Mouse (Mus musculus) liver, embryonic 18 days (tissue): ENCODE data around the gene Med19. TPM values are rescaled to one million over a fixed set of nuclear protein-coding genes. Genes with fewer than 3 reads are reported as not detected.

Source experiments
- polyA plus RNA-seq: library from polyadenylated mRNA; depleted of rRNA; stranded (reverse); fragments of >200 nt; gene quantifications from 2 replicates; pipeline ENCODE4 v1.2.3, GENCODE M21; 2012; rRNA removed

Gene Med19
- 8.1 and 8.5 TPM in 2 replicates for polyA plus RNA-seq

GRCm38 (mm10) chr2:84677968-84678880 is at the start of gene Med19, which contains the start of gene Gm28635:
Gene Med19, plus strand, starts transcription at chr2:84678402.
Gene Gm28635, minus strand, starts transcription at chr2:84678041.

GRCm38 (mm10) chr2:84650464-84651195 is 27.6 kb upstream of the Med19 start, which contains the start of gene Ctnnd1:
Gene Ctnnd1, minus strand, starts transcription at chr2:84650765.

GRCm38 (mm10) chr2:84658806-84659205 is 19.4 kb upstream of the Med19 start, which contains the start of gene Btbd18:
Gene Btbd18, plus strand, starts transcription at chr2:84659079.

GRCm38 (mm10) chr2:84670569-84670933 is 7.7 kb upstream of the Med19 start, which contains the start of gene Selenoh:
Gene Selenoh, minus strand, starts transcription at chr2:84670770.

GRCm38 (mm10) chr2:84679016-84679415 is 814 bp downstream of the Med19 start, which contains the start of gene Tmx2:
Gene Tmx2, minus strand, starts transcription at chr2:84679140.

GRCm38 (mm10) chr2:84714811-84715561 is 36.8 kb downstream of the Med19 start, which contains the start of gene Zdhhc5:
Gene Zdhhc5, minus strand, starts transcription at chr2:84715180.

GRCm38 (mm10) chr2:84727172-84727858 is 49.1 kb downstream of the Med19 start, which contains the start of gene Clp1:
Gene Clp1, minus strand, starts transcription at chr2:84727350.

GRCm38 (mm10) chr2:84733579-84734300 is 55.5 kb downstream of the Med19 start, which contains the start of gene Ypel4:
Gene Ypel4, plus strand, starts transcription at chr2:84734058.

Other genes starting within 250 kb of the Med19 start
- 11.6 and 11.8 TPM in 2 replicates for gene Tfpi, start 201.6 kb upstream of the Med19 start, polyA plus RNA-seq
- gene Ctnnd1, start 27.6 kb upstream of the Med19 start, polyA plus RNA-seq: 21.0 and 23.7 TPM in 2 replicates
- gene Btbd18, start 19.3 kb upstream of the Med19 start, polyA plus RNA-seq: 0.01 and 0.02 TPM in 2 replicates
- 51.1 and 54.1 TPM in 2 replicates for gene Selenoh, start 7.6 kb upstream of the Med19 start, polyA plus RNA-seq
- not detected in 2 replicates for gene Gm28635, start 361 bp upstream of the Med19 start, polyA plus RNA-seq
- gene Tmx2, start 738 bp downstream of the Med19 start, polyA plus RNA-seq: 27.7 and 33.4 TPM in 2 replicates
- 15.4 and 16.1 TPM in 2 replicates for gene Zdhhc5, start 36.8 kb downstream of the Med19 start, polyA plus RNA-seq
- 16.4 and 19.7 TPM in 2 replicates for gene Clp1, start 48.9 kb downstream of the Med19 start, polyA plus RNA-seq
- 69.8 and 81.8 TPM in 2 replicates for gene Ypel4, start 55.7 kb downstream of the Med19 start, polyA plus RNA-seq
- 1.7 and 1.9 TPM in 2 replicates for gene Gm19426, start 65.3 kb downstream of the Med19 start, polyA plus RNA-seq
- gene Serping1, start 97.0 kb downstream of the Med19 start, polyA plus RNA-seq: 247 and 273 TPM in 2 replicates
- 294 and 350 TPM in 2 replicates for gene Ube2l6, start 120.4 kb downstream of the Med19 start, polyA plus RNA-seq
- 0.08 and 0.12 TPM in 2 replicates for gene Smtnl1, start 144.2 kb downstream of the Med19 start, polyA plus RNA-seq
- 39.7 and 45.9 TPM in 2 replicates for gene Timm10, start 148.6 kb downstream of the Med19 start, polyA plus RNA-seq
- 79.7 and 85.8 TPM in 2 replicates for gene Slc43a1, start 160.4 kb downstream of the Med19 start, polyA plus RNA-seq
- 0.08 and 0.09 TPM in 2 replicates for gene Rtn4rl2, start 208.3 kb downstream of the Med19 start, polyA plus RNA-seq